Mouse (Mus musculus) neural tube, embryonic 13.5 days (tissue): ENCODE results near the gene Cyp11a1. TPM values are rescaled to one million over a fixed set of nuclear protein-coding genes. Genes with fewer than 3 reads are reported as not detected.

ENCODE experiments used
- ATAC-seq: fragments of 200-750 bp; cut with Nextera tagmentation; 2 replicates; pipeline ENCODE4 v1.8.0; 2017; ENCODE audit warnings: low read depth, mild to moderate bottlenecking, moderate TSS enrichment, moderate library complexity
- H3K27ac ChIP-seq: fragments of 300-500 bp; sonication (generic); replicated peaks from 2 replicates; pipeline ENCODE4 v1.5.1; 2015; ENCODE audit warnings: moderate library complexity, mild to moderate bottlenecking, inconsistent platforms
- H3K27me3 ChIP-seq: fragments of 300-500 bp; sonication (generic); 2 replicates; pipeline ENCODE4 v1.6.1; 2015; ENCODE audit warnings: mild to moderate bottlenecking, inconsistent platforms
- H3K36me3 ChIP-seq: fragments of 300-500 bp; sonication (generic); 2 replicates; pipeline ENCODE4 v1.6.1; 2015; ENCODE audit warnings: mild to moderate bottlenecking, inconsistent platforms
- H3K4me1 ChIP-seq: fragments of 300-500 bp; sonication (generic); replicated peaks from 2 replicates; pipeline ENCODE4 v1.6.1; 2015; ENCODE audit warnings: inconsistent platforms
- H3K4me2 ChIP-seq: fragments of 300-500 bp; sonication (generic); 2 replicates; pipeline ENCODE4 v1.6.1; 2015; ENCODE audit warnings: inconsistent platforms, mild to moderate bottlenecking, moderate library complexity
- H3K4me3 ChIP-seq: fragments of 300-500 bp; sonication (generic); 2 replicates; pipeline ENCODE4 v1.5.1; 2015; ENCODE audit warnings: mild to moderate bottlenecking, inconsistent platforms
- H3K9ac ChIP-seq: fragments of 300-500 bp; sonication (generic); 2 replicates; pipeline ENCODE4 v1.6.1; 2015; ENCODE audit warnings: moderate library complexity, mild to moderate bottlenecking, inconsistent platforms
- H3K9me3 ChIP-seq: fragments of 300-500 bp; sonication (generic); 2 replicates; pipeline ENCODE4 v1.6.1; 2016; ENCODE audit warnings: inconsistent platforms
- WGBS: fragments of 180-500 bp; shearing (Covaris S2); methylation state at CpG from one replicate; pipeline ENCODE4 v1.1.7; 2015; 5-methylcytosine and 5-hydroxymethylcytosine counted together
- polyA plus RNA-seq: library from polyadenylated mRNA; unstranded; fragments of >200 nt; fragmentation: Nextera tagmentation; extraction: Ambion mirVana; gene quantifications from 2 replicates; pipeline ENCODE4 v1.2.1, GENCODE M21; 2015

The Cyp11a1 gene
- polyA plus RNA-seq, 1 experiment from 2014 or later, result 0.14 TPM

- 16% methylated on average over 19 of the region's 19 CpGs for WGBS
- ATAC-seq, result peak; percentile 84
- Histone ChIP-seq H3K9ac (no peak overlapping the region), H3K27me3 (peaks cover 36% of the 10 kb centered on the region), H3K27ac (no peak overlapping the region), H3K36me3 (no peaks in the 10 kb centered on the region), H3K4me1 (peaks cover 43% of the 10 kb centered on the region), H3K9me3 (no peaks in the 10 kb centered on the region), H3K4me2 (no peak overlapping the region), H3K4me3 (no peak overlapping the region)
Measured at GRCm38 (mm10) chr9:58038500-58039168, 32.4 kb downstream of the Cyp11a1 start.

GRCm38 (mm10) chr9:58040977-58041376, 34.8 kb downstream of the Cyp11a1 start:
- peaks cover 66% of the 10 kb centered on the region for H3K4me1 ChIP-seq
- H3K27ac ChIP-seq, result peak overlapping the region; percentile 24; the same call in 1 of the 2 replicates
- H3K27me3 ChIP-seq, result peaks cover 34% of the 10 kb centered on the region
- no peaks in the 10 kb centered on the region for H3K9me3 ChIP-seq
- WGBS, result 13% methylated on average over 4 of the region's 4 CpGs
- H3K9ac ChIP-seq, result 0 out of 2 replicates have a peak overlapping the region, but pooled peaks have one; percentile 0
- no peaks in the 10 kb centered on the region for H3K36me3 ChIP-seq
- H3K4me3 ChIP-seq, result no peak overlapping the region
- ATAC-seq, result no peak
- H3K4me2 ChIP-seq, result no peak overlapping the region

- no peak overlapping the region for H3K4me2 ChIP-seq
- peaks cover 78% of the 10 kb centered on the region for H3K4me1 ChIP-seq
- no peak overlapping the region for H3K4me3 ChIP-seq
- no peak for ATAC-seq
- peak overlapping the region; percentile 80 for H3K27ac ChIP-seq
- H3K36me3 ChIP-seq, result no peaks in the 10 kb centered on the region
- peaks cover 20% of the 10 kb centered on the region for H3K27me3 ChIP-seq
- WGBS, result 21% methylated on average over 10 of the region's 10 CpGs
- no peaks in the 10 kb centered on the region for H3K9me3 ChIP-seq
- H3K9ac ChIP-seq, result peak overlapping the region; percentile 23; the same call in 1 of the 2 replicates
Measured at GRCm38 (mm10) chr9:58042391-58042790, 36.2 kb downstream of the Cyp11a1 start.

- H3K4me1 ChIP-seq, result peaks cover 89% of the 10 kb centered on the region
- WGBS, result 46% methylated on average over 10 of the region's 10 CpGs
- H3K9ac ChIP-seq, result no peak overlapping the region
- H3K27me3 ChIP-seq, result peaks cover 11% of the 10 kb centered on the region; the same call in 1 of the 2 replicates
- no peaks in the 10 kb centered on the region for H3K36me3 ChIP-seq
- H3K4me2 ChIP-seq, result no peak overlapping the region
- H3K4me3 ChIP-seq, result no peak overlapping the region
- ATAC-seq, result no peak
- peak overlapping the region; percentile 80 for H3K27ac ChIP-seq
- H3K9me3 ChIP-seq, result no peaks in the 10 kb centered on the region
Measured at GRCm38 (mm10) chr9:58043496-58044017, 37.3 kb downstream of the Cyp11a1 start.

GRCm38 (mm10) chr9:58044828-58045227, 38.6 kb downstream of the Cyp11a1 start:
- Histone ChIP-seq H3K4me2 (no peak overlapping the region), H3K4me3 (no peak overlapping the region), H3K27ac (peak overlapping the region; percentile 80), H3K36me3 (no peaks in the 10 kb centered on the region), H3K9ac (no peak overlapping the region), H3K4me1 (peaks cover 93% of the 10 kb centered on the region), H3K27me3 (peaks cover 2% of the 10 kb centered on the region; the same call in 1 of the 2 replicates), H3K9me3 (no peaks in the 10 kb centered on the region)
- ATAC-seq, result peak; percentile 46
- WGBS, result 12% methylated on average over 10 of the region's 10 CpGs

GRCm38 (mm10) chr9:58045646-58046045, 39.4 kb downstream of the Cyp11a1 start:
- ATAC-seq, result no peak
- H3K9ac ChIP-seq, result peak overlapping the region; percentile 28; the same call in 1 of the 2 replicates
- no peaks in the 10 kb centered on the region for H3K36me3 ChIP-seq
- no peaks in the 10 kb centered on the region for H3K27me3 ChIP-seq
- H3K4me3 ChIP-seq, result no peak overlapping the region
- H3K27ac ChIP-seq, result peak overlapping the region; percentile 80
- WGBS, result 7% methylated on average over 4 of the region's 4 CpGs
- H3K9me3 ChIP-seq, result no peaks in the 10 kb centered on the region
- H3K4me1 ChIP-seq, result peaks cover 93% of the 10 kb centered on the region
- H3K4me2 ChIP-seq, result no peak overlapping the region

- Histone ChIP-seq H3K4me2 (no peak overlapping the region), H3K4me3 (no peak overlapping the region), H3K27me3 (no peaks in the 10 kb centered on the region), H3K9me3 (no peaks in the 10 kb centered on the region), H3K27ac (no peak overlapping the region), H3K9ac (no peak overlapping the region), H3K36me3 (no peaks in the 10 kb centered on the region), H3K4me1 (peaks cover 89% of the 10 kb centered on the region)
- ATAC-seq, result no peak
- WGBS, result 79% methylated on average over 10 of the region's 10 CpGs
Measured at GRCm38 (mm10) chr9:58047061-58047460, 40.9 kb downstream of the Cyp11a1 start.

GRCm38 (mm10) chr9:58048621-58049020, 42.4 kb downstream of the Cyp11a1 start:
- Histone ChIP-seq H3K36me3 (no peaks in the 10 kb centered on the region), H3K9me3 (no peaks in the 10 kb centered on the region), H3K27me3 (no peaks in the 10 kb centered on the region), H3K4me2 (peak overlapping the region; percentile 7; the same call in 1 of the 2 replicates), H3K27ac (peak overlapping the region; percentile 86), H3K9ac (peak overlapping the region; percentile 44; the same call in 1 of the 2 replicates), H3K4me3 (no peak overlapping the region), H3K4me1 (peaks cover 89% of the 10 kb centered on the region)
- ATAC-seq, result peak; percentile 57
- WGBS, result 7% methylated on average over 6 of the region's 6 CpGs

GRCm38 (mm10) chr9:58049186-58049585, 43.0 kb downstream of the Cyp11a1 start:
- H3K27me3 ChIP-seq, result no peaks in the 10 kb centered on the region
- H3K4me2 ChIP-seq, result no peak overlapping the region
- H3K9me3 ChIP-seq, result no peaks in the 10 kb centered on the region
- H3K4me3 ChIP-seq, result no peak overlapping the region
- H3K9ac ChIP-seq, result 0 out of 2 replicates have a peak overlapping the region, but pooled peaks have one; percentile 44
- peaks cover 86% of the 10 kb centered on the region for H3K4me1 ChIP-seq
- H3K27ac ChIP-seq, result peak overlapping the region; percentile 86
- H3K36me3 ChIP-seq, result no peaks in the 10 kb centered on the region
- WGBS, result 47% methylated on average over 6 of the region's 6 CpGs
- peak; percentile 10; the same call in 1 of the 2 replicates for ATAC-seq

- no peak overlapping the region for H3K4me3 ChIP-seq
- H3K36me3 ChIP-seq, result no peaks in the 10 kb centered on the region
- no peak overlapping the region for H3K4me2 ChIP-seq
- ATAC-seq, result no peak
- peaks cover 79% of the 10 kb centered on the region for H3K4me1 ChIP-seq
- H3K9me3 ChIP-seq, result no peaks in the 10 kb centered on the region
- H3K9ac ChIP-seq, result no peak overlapping the region
- peak overlapping the region; percentile 86; the same call in 1 of the 2 replicates for H3K27ac ChIP-seq
- WGBS, result 79% methylated on average over 7 of the region's 7 CpGs
- no peaks in the 10 kb centered on the region for H3K27me3 ChIP-seq
Measured at GRCm38 (mm10) chr9:58049861-58050260, 43.6 kb downstream of the Cyp11a1 start.

GRCm38 (mm10) chr9:58051937-58052336, 45.7 kb downstream of the Cyp11a1 start:
- 35% methylated on average over 5 of the region's 5 CpGs for WGBS
- H3K4me2 ChIP-seq, result no peak overlapping the region
- H3K36me3 ChIP-seq, result no peaks in the 10 kb centered on the region
- peaks cover 4% of the 10 kb centered on the region for H3K27me3 ChIP-seq
- ATAC-seq, result peak; percentile 24; the same call in 1 of the 2 replicates
- peaks cover 74% of the 10 kb centered on the region for H3K4me1 ChIP-seq
- no peak overlapping the region for H3K4me3 ChIP-seq
- H3K9ac ChIP-seq, result no peak overlapping the region
- H3K9me3 ChIP-seq, result no peaks in the 10 kb centered on the region
- H3K27ac ChIP-seq, result peak overlapping the region; percentile 57

GRCm38 (mm10) chr9:58053102-58053501, 46.9 kb downstream of the Cyp11a1 start:
- Histone ChIP-seq H3K27me3 (peaks cover 13% of the 10 kb centered on the region), H3K36me3 (no peaks in the 10 kb centered on the region), H3K9me3 (no peaks in the 10 kb centered on the region), H3K27ac (peak overlapping the region; percentile 57; the same call in 1 of the 2 replicates), H3K4me3 (no peak overlapping the region), H3K4me2 (no peak overlapping the region), H3K4me1 (peaks cover 63% of the 10 kb centered on the region), H3K9ac (no peak overlapping the region)
- no peak for ATAC-seq
- WGBS, result 15% methylated on average over 3 of the region's 3 CpGs
